ENCODE assay signal across 16 mouse cellular contexts in the genomic region with DNA sequence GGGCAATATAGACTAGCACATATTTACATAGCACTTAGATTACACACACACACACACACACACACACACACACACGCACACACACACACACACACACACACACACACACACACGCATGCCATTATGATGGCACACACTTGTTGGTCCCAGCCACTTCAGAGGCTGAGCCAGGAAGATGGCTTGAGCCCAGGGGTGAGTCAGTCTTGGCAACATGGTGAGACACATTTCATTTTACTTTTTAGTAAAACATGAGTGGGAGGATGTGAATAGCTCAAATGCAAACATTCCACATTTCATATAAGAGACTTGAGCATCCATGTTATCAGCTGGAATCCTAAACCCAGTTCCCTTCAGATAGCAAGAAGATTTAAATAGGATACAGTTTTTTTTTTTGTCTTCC. TPM values are rescaled to one million over a fixed set of nuclear protein-coding genes. Genes with fewer than 3 reads are reported as not detected.
DNase-seq lines count a peak whose midpoint lies in the region; ATAC-seq and TF ChIP-seq lines count a peak whose summit lies in the region.
"Had no signal": no experiment of that assay in that cellular context is flagged by ENCODE, and none has a peak within 500 bp of the region (broad histone marks: within the 10 kb centered on the region; RNA-seq: fewer than 3 reads in every experiment).

No protein-coding gene starts in this region.

- peak overlapping the region; percentile 39 for H3K27ac ChIP-seq in lung, postnatal 0 days (ENCODE audit: low read length)
- H3K27ac ChIP-seq in heart, embryonic 10.5 days = peak overlapping the region; percentile 75; the same call in 1 of the 2 replicates
- H3K27ac ChIP-seq: macrophage; neural tube, embryonic 12.5 days had no signal

- no peak for TF ChIP-seq CTCF in lung, postnatal 0 days (IDR thresholded peaks at IDR 0.05)

- DNase-seq in gastrocnemius, postnatal 10 days = peak; percentile 33
- no peak for DNase-seq in gastrocnemius, adult 8-10 months (ENCODE audit: low spot score in 2 of 2)
- no peak for DNase-seq in lung, postnatal 0 days (ENCODE audit: low spot score)
- DNase-seq in lung, postnatal 25 days (ENCODE audit: low spot score) = no peak
- DNase-seq in heart, embryonic 10.5 days (ENCODE audit: low spot score) = no peak
- peak; percentile 13 for DNase-seq in telencephalon, adult 2 months (ENCODE audit: low read depth, low spot score)
- DNase-seq in ovary, postnatal 36 days (ENCODE audit: low spot score) = no peak
- DNase-seq: cerebellum, adult 11-12 months; kidney, postnatal 14 days; midbrain, embryonic 14.5 days; retina, postnatal 1 day; thymus, adult 18-20 months had no signal

- peak; percentile 67 for ATAC-seq in lung, postnatal 0 days
- ATAC-seq: forebrain, embryonic 16.5 days had no signal

- H3K9me3 ChIP-seq in lung, postnatal 0 days (ENCODE audit: low read length) = no peaks in the 10 kb centered on the region
- no peaks in the 10 kb centered on the region for H3K9me3 ChIP-seq in heart, embryonic 10.5 days
- H3K9me3 ChIP-seq: neural tube, embryonic 12.5 days had no signal

- WGBS in lung, postnatal 0 days = 33% methylated on average over 2 of the region's 2 CpGs
- WGBS in heart, embryonic 10.5 days = 65% methylated on average over 2 of the region's 2 CpGs

- TF ChIP-seq EP300 in lung, postnatal 0 days (IDR thresholded peaks at IDR 0.05) = peak; percentile 28; the same call in 1 of the 2 replicates

- H3K4me2 ChIP-seq in lung, postnatal 0 days (replicated peaks; ENCODE audit: low read depth, low read length) = no peak overlapping the region
- H3K4me2 ChIP-seq: neural tube, embryonic 12.5 days had no signal

- no peaks in the 10 kb centered on the region for H3K27me3 ChIP-seq in lung, postnatal 0 days (replicated peaks; ENCODE audit: insufficient read depth, low read length)
- no peaks in the 10 kb centered on the region for H3K27me3 ChIP-seq in heart, embryonic 10.5 days (ENCODE audit: insufficient read depth, poor library complexity, severe bottlenecking)
- H3K27me3 ChIP-seq: CH12.LX; neural tube, embryonic 12.5 days had no signal

- H3K4me1 ChIP-seq in lung, postnatal 0 days (ENCODE audit: insufficient read depth, low read depth, low read length) = peaks cover 6% of the 10 kb centered on the region; the same call in 1 of the 2 replicates
- H3K4me1 ChIP-seq in heart, embryonic 10.5 days = peaks cover 33% of the 10 kb centered on the region

- no peaks in the 10 kb centered on the region for H3K36me3 ChIP-seq in lung, postnatal 0 days (ENCODE audit: insufficient read depth, low read length)
- peaks cover 6% of the 10 kb centered on the region for H3K36me3 ChIP-seq in heart, embryonic 10.5 days

- H3K9ac ChIP-seq in lung, postnatal 0 days (replicated peaks; ENCODE audit: low read depth) = no peak overlapping the region
- H3K9ac ChIP-seq: neural tube, embryonic 12.5 days had no signal

- no peak overlapping the region for H3K4me3 ChIP-seq in lung, postnatal 0 days (ENCODE audit: low read depth, low read length)
- H3K4me3 ChIP-seq in heart, embryonic 10.5 days = no peak overlapping the region
- H3K4me3 ChIP-seq: neural tube, embryonic 12.5 days had no signal

RNA-seq across cellular contexts. Expression of gene F2r, which starts 15.1 kb away (rescaled TPM):
- 10 to 100 TPM; 16.7 to 20.5 TPM for total RNA-seq in gastrocnemius, postnatal 10 days (2021)
- total RNA-seq in gastrocnemius, adult 8-10 months (2022) = 1 to 10 TPM; 2.6 to 7.7 (median 3.5) TPM
- 118 and 134 TPM in 2 replicates for polyA plus RNA-seq in lung, postnatal 0 days (2015; fragmentation: Nextera tagmentation; extraction: Ambion mirVana)
- 159 and 166 TPM in 2 replicates for polyA plus RNA-seq in heart, embryonic 10.5 days (2016; fragmentation: Nextera tagmentation; extraction: Ambion mirVana)

Comparison
In these comparisons a context has a peak if more than half of its experiments do, and no peak if none do; other contexts are left out.
1. DNase-seq: peak in gastrocnemius, postnatal 10 days (single experiment) and telencephalon, adult 2 months (single experiment); none in gastrocnemius, adult 8-10 months (0 of 2), lung, postnatal 0 days (single experiment), lung, postnatal 25 days (single experiment), heart, embryonic 10.5 days (single experiment) and ovary, postnatal 36 days (single experiment).